Mouse (Mus musculus): ENCODE results near the gene Adamts20.

DNA sequence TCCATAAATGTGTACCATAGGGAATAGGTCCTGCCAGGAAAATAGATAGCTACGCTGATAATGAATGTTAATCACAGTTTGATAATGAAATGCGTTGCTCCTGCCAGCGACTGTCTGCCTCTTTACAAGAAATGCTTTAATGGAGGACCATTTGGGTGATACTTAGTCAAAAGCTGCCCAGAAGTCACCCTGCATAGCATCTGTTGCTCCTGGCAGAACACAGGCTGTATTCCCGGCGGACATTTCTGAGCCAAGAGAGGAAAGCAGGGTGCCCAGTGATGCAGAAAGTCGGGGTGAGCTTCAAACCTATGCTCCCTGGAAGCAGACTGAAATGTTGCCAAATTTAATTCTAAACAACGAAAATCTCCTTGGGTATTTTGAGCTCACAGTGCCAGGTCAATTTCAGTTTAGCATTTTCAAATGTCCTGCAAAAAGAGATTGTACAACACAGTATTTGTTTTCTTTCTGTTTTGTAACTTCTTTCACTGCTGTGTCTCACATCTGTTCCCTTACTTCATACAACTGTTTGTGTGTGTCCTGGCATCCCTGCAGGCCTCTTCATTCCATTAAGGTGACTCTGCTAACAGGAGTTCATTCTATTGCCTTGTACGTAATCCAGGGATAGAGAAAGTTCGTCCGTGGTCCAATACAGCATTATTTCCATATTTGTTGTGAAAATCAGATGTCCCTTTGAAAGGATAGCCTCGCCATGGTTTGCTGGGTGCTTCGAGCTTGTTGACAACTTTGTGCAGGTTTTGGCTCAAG is 38.4 kb upstream of the Adamts20 start:
- TF ChIP-seq POLR2A (IDR thresholded peaks at IDR 0.05; ENCODE audit: control insufficient read depth, extremely low read depth, insufficient read depth, low read length, poor library complexity) (no peak), CTCF (IDR thresholded peaks at IDR 0.05; ENCODE audit: borderline replicate concordance, control insufficient read depth, extremely low read depth, insufficient read depth, low read length, poor library complexity) (no peak)

Data from thymus, adult 2 months (tissue).